Mouse (Mus musculus) MEL (cell line): ENCODE data around the gene Hoxa4. TPM values are rescaled to one million over a fixed set of nuclear protein-coding genes. Genes with fewer than 3 reads are reported as not detected.

Source experiments
- DNase-seq: peaks from one replicate; pipeline ENCODE4 v3.0.0; 2011; ENCODE audit warnings: low read depth, low spot score
- H3K27ac ChIP-seq: 2 replicates; pipeline ENCODE4 v1.5.1; 2012; ENCODE audit warnings: low read depth, mild to moderate bottlenecking, control low read depth, low read length, moderate library complexity; ENCODE audit not compliant: control insufficient read depth
- H3K27me3 ChIP-seq, 2 experiments: fragments of 150-350 bp in 1 of 2; sonication (generic) in 1 of 2; 2 replicates each; pipeline ENCODE4 v1.6.1; 2012; ENCODE audit warnings: low read length in 2 of 2, mild to moderate bottlenecking in 2 of 2, improper control_type of control experiment in 1 of 2, moderate library complexity in 1 of 2; ENCODE audit not compliant: insufficient read depth in 2 of 2, control insufficient read depth in 1 of 2
- H3K36me3 ChIP-seq, 2 experiments: 2 replicates each; pipeline ENCODE4 v1.6.1; 2012 to 2014; ENCODE audit warnings: low read length in 2 of 2, improper control_type of control experiment in 1 of 2, inconsistent platforms in 1 of 2, mild to moderate bottlenecking in 1 of 2; ENCODE audit not compliant: insufficient read depth in 2 of 2, control insufficient read depth in 1 of 2
- H3K4me1 ChIP-seq, 2 experiments: fragments of 150-350 bp in 1 of 2; sonication (generic) in 1 of 2; 2 replicates each; pipeline ENCODE4 v1.6.1; 2012; ENCODE audit warnings: low read length in 2 of 2, improper control_type of control experiment in 1 of 2, mild to moderate bottlenecking in 1 of 2; ENCODE audit not compliant: insufficient read depth in 2 of 2, control insufficient read depth in 1 of 2
- H3K4me3 ChIP-seq, 2 experiments: fragments of 150-350 bp in 1 of 2; sonication (generic) in 1 of 2; 2 replicates each; pipeline ENCODE4 v1.5.1; 2012; ENCODE audit warnings: low read depth in 2 of 2, low read length in 2 of 2, mild to moderate bottlenecking in 2 of 2, moderate library complexity in 2 of 2, control low read depth in 1 of 2, improper control_type of control experiment in 1 of 2; ENCODE audit not compliant: control insufficient read depth in 1 of 2, insufficient read depth in 1 of 2
- H3K79me2 ChIP-seq: 2 replicates; pipeline ENCODE4 v1.6.1; 2012; ENCODE audit warnings: mild to moderate bottlenecking, low read length, moderate library complexity; ENCODE audit not compliant: control insufficient read depth, poor library complexity, insufficient read depth
- H3K9ac ChIP-seq: 2 replicates; pipeline ENCODE4 v1.6.1; 2012; ENCODE audit warnings: low read depth, mild to moderate bottlenecking, control low read depth, low read length, moderate library complexity; ENCODE audit not compliant: control insufficient read depth, poor library complexity, severe bottlenecking
- H3K9me3 ChIP-seq: fragments of 150-350 bp; sonication (generic); replicated peaks from 2 replicates; pipeline ENCODE4 v1.6.1; 2012; ENCODE audit warnings: mild to moderate bottlenecking, low read length, improper control_type of control experiment, moderate library complexity; ENCODE audit not compliant: insufficient read depth
- BHLHE40 ChIP-seq: IDR thresholded peaks from 2 replicates; pipeline ENCODE4 v1.6.1; 2012; ENCODE audit warnings: low read depth, mild to moderate bottlenecking, inconsistent platforms, low read length, improper control_type of control experiment, borderline replicate concordance
- CHD2 ChIP-seq: IDR thresholded peaks from 2 replicates; pipeline ENCODE4 v1.6.1; 2011; ENCODE audit warnings: low read length, improper control_type of control experiment
- CTCF ChIP-seq, 3 experiments: IDR thresholded peaks in 2 of 3; conservative IDR thresholded peaks in 1 of 3; 2 replicates each; pipeline ENCODE4 v1.5.1; 2011 to 2012; ENCODE audit warnings: low read length in 3 of 3, low read depth in 2 of 3, mild to moderate bottlenecking in 2 of 3, improper control_type of control experiment in 1 of 3, inconsistent platforms in 1 of 3, mixed read lengths in 1 of 3, moderate library complexity in 1 of 3; ENCODE audit not compliant: control insufficient read depth in 1 of 3, insufficient read depth in 1 of 3, poor library complexity in 1 of 3, severe bottlenecking in 1 of 3
- E2F4 ChIP-seq: IDR thresholded peaks from 2 replicates; pipeline ENCODE4 v1.6.1; 2011; ENCODE audit warnings: low read depth, low read length, improper control_type of control experiment, borderline replicate concordance
- ELF1 ChIP-seq: IDR thresholded peaks from 2 replicates; pipeline ENCODE4 v1.6.1; 2014; ENCODE audit warnings: low read depth, mild to moderate bottlenecking, inconsistent platforms, low read length, improper control_type of control experiment, moderate library complexity
- EP300 ChIP-seq, 2 experiments: IDR thresholded peaks; 2 replicates each; pipeline ENCODE4 v1.6.1; 2011; ENCODE audit warnings: improper control_type of control experiment in 2 of 2, low read length in 2 of 2, low read depth in 1 of 2, mild to moderate bottlenecking in 1 of 2
- ETS1 ChIP-seq: IDR thresholded peaks from 2 replicates; pipeline ENCODE4 v1.6.1; 2012; ENCODE audit warnings: low read depth, mild to moderate bottlenecking, inconsistent platforms, low read length, improper control_type of control experiment, moderate library complexity
- GABPA ChIP-seq: IDR thresholded peaks from 2 replicates; pipeline ENCODE4 v1.6.1; 2012; ENCODE audit warnings: low read depth, mild to moderate bottlenecking, inconsistent platforms, low read length, improper control_type of control experiment, moderate library complexity
- GATA1 ChIP-seq: IDR thresholded peaks from 2 replicates; pipeline ENCODE4 v1.6.1; 2011; ENCODE audit warnings: low read depth, low read length, improper control_type of control experiment
- HCFC1 ChIP-seq: IDR thresholded peaks from 2 replicates; pipeline ENCODE4 v1.6.1; 2012; ENCODE audit warnings: low read depth, mild to moderate bottlenecking, inconsistent platforms, low read length, improper control_type of control experiment, moderate library complexity
- JUND ChIP-seq: IDR thresholded peaks from 2 replicates; pipeline ENCODE4 v1.6.1; 2011; ENCODE audit warnings: low read depth, mild to moderate bottlenecking, improper control_type of control experiment, low read length
- MAFK ChIP-seq: IDR thresholded peaks from 2 replicates; pipeline ENCODE4 v1.6.1; 2011; ENCODE audit warnings: low read depth, mild to moderate bottlenecking, low read length, improper control_type of control experiment, borderline replicate concordance
- MAX ChIP-seq: IDR thresholded peaks from 2 replicates; pipeline ENCODE4 v1.6.1; 2011; ENCODE audit warnings: low read length, improper control_type of control experiment
- MAZ ChIP-seq: IDR thresholded peaks from 2 replicates; pipeline ENCODE4 v1.6.1; 2012; ENCODE audit warnings: low read depth, mild to moderate bottlenecking, inconsistent platforms, low read length, improper control_type of control experiment
- MEF2A ChIP-seq: IDR thresholded peaks from 2 replicates; pipeline ENCODE4 v1.6.1; 2014; ENCODE audit warnings: low read depth, mild to moderate bottlenecking, inconsistent platforms, low read length, improper control_type of control experiment; ENCODE audit not compliant: poor library complexity, insufficient replicate concordance, severe bottlenecking; ENCODE audit errors: extremely low read depth
- MXI1 ChIP-seq: IDR thresholded peaks from 2 replicates; pipeline ENCODE4 v1.6.1; 2011; ENCODE audit warnings: mild to moderate bottlenecking, low read depth, low read length, improper control_type of control experiment
- MYC ChIP-seq: IDR thresholded peaks from 2 replicates; pipeline ENCODE4 v1.6.1; 2011; ENCODE audit warnings: low read depth, mild to moderate bottlenecking, low read length, improper control_type of control experiment, moderate library complexity
- NELFE ChIP-seq: IDR thresholded peaks from 2 replicates; pipeline ENCODE4 v1.6.1; 2011; ENCODE audit warnings: low read depth, low read length, improper control_type of control experiment
- POLR2A ChIP-seq, 2 experiments: IDR thresholded peaks; 2 replicates each; pipeline ENCODE4 v1.6.1; 2011 to 2012; ENCODE audit warnings: low read length in 2 of 2, mild to moderate bottlenecking in 2 of 2, control low read depth in 1 of 2, improper control_type of control experiment in 1 of 2, low read depth in 1 of 2, moderate library complexity in 1 of 2; ENCODE audit not compliant: control insufficient read depth in 1 of 2, insufficient read depth in 1 of 2, poor library complexity in 1 of 2
- POLR2AphosphoS2 ChIP-seq: IDR thresholded peaks from 2 replicates; pipeline ENCODE4 v1.6.1; 2011; ENCODE audit warnings: low read length, improper control_type of control experiment
- RAD21 ChIP-seq: IDR thresholded peaks from 2 replicates; pipeline ENCODE4 v1.6.1; 2011; ENCODE audit warnings: mild to moderate bottlenecking, low read depth, low read length, improper control_type of control experiment
- RCOR1 ChIP-seq: IDR thresholded peaks from 2 replicates; pipeline ENCODE4 v1.6.1; 2012; ENCODE audit warnings: low read depth, mild to moderate bottlenecking, inconsistent platforms, low read length, improper control_type of control experiment
- SMC3 ChIP-seq: IDR thresholded peaks from 2 replicates; pipeline ENCODE4 v1.6.1; 2011; ENCODE audit warnings: low read depth, low read length, improper control_type of control experiment
- TAL1 ChIP-seq: IDR thresholded peaks from 2 replicates; pipeline ENCODE4 v1.6.1; 2012; ENCODE audit warnings: mild to moderate bottlenecking, inconsistent platforms, low read length, moderate library complexity, mixed read lengths
- USF1 ChIP-seq: IDR thresholded peaks from 2 replicates; pipeline ENCODE4 v1.6.1; 2014; ENCODE audit warnings: low read depth, mild to moderate bottlenecking, inconsistent platforms, low read length, improper control_type of control experiment, moderate library complexity
- USF2 ChIP-seq, 2 experiments: IDR thresholded peaks; 2 replicates each; pipeline ENCODE4 v1.6.1; 2011 to 2012; ENCODE audit warnings: improper control_type of control experiment in 2 of 2, low read length in 2 of 2, borderline replicate concordance in 1 of 2, inconsistent platforms in 1 of 2, low read depth in 1 of 2, mild to moderate bottlenecking in 1 of 2; ENCODE audit not compliant: insufficient read depth in 1 of 2
- ZMIZ1 ChIP-seq: IDR thresholded peaks from 2 replicates; pipeline ENCODE4 v1.6.1; 2012; ENCODE audit warnings: low read depth, mild to moderate bottlenecking, inconsistent platforms, low read length, improper control_type of control experiment, moderate library complexity
- ZNF384 ChIP-seq: IDR thresholded peaks from 2 replicates; pipeline ENCODE4 v1.6.1; 2012; ENCODE audit warnings: low read depth, mild to moderate bottlenecking, inconsistent platforms, low read length, improper control_type of control experiment
- polyA plus RNA-seq, 2 experiments: library from polyadenylated mRNA; stranded (reverse) in 1 of 2; unstranded in 1 of 2; fragments of >175 nt in 1 of 2; fragments of >200 nt in 1 of 2; gene quantifications; 2 replicates each; pipeline versions ENCODE4 v1.2.1 to v1.2.4; 2012; ENCODE audit warnings: low replicate concordance in 2 of 2, low read depth in 1 of 2; ENCODE audit not compliant: insufficient read length in 2 of 2, insufficient read depth in 1 of 2, missing spikeins in 1 of 2
- total RNA-seq: library from RNA; depleted of rRNA; stranded (reverse); fragments of 300-350 nt; gene quantifications from 2 replicates; pipeline ENCODE4 v1.2.3, GENCODE M21; 2012

Hoxa4 gene
- total and polyA plus RNA-seq, 3 experiments = not detected

- no peaks in the 10 kb centered on the region for H3K79me2 ChIP-seq
- TF ChIP-seq MAZ (no peak), BHLHE40 (no peak), ELF1 (no peak), POLR2A (IDR thresholded peaks at IDR 0.05; ENCODE audit: control insufficient read depth in 1 of 2, insufficient read depth in 1 of 2, low read depth in 1 of 2, low read length in 2 of 2, poor library complexity in 1 of 2) (no peak), GATA1 (no peak), ETS1 (no peak), ZNF384 (no peak), RCOR1 (no peak), USF2 (IDR thresholded peaks at IDR 0.05; ENCODE audit: borderline replicate concordance in 1 of 2, insufficient read depth in 1 of 2, low read depth in 1 of 2, low read length in 2 of 2) (no peak), GABPA (no peak), EP300 (IDR thresholded peaks at IDR 0.05; ENCODE audit: low read depth in 1 of 2, low read length in 2 of 2) (no peak), JUND (no peak), ZMIZ1 (no peak), MYC (no peak), SMC3 (no peak)
These were observed 40.0 kb downstream of the Hoxa4 start for GRCm38 (mm10) chr6:52151571-52151970.

GRCm38 (mm10) chr6:52150401-52150966 lies 41.1 kb downstream of the Hoxa4 start:
- Histone ChIP-seq H3K9ac (no peak overlapping the region), H3K9me3 (no peaks in the 10 kb centered on the region)
- TF ChIP-seq POLR2AphosphoS2 = no peak
- no peak for TF ChIP-seq MAZ
- no peak for TF ChIP-seq TAL1
- TF ChIP-seq HCFC1 = no peak
- TF ChIP-seq NELFE = no peak
- no peak for TF ChIP-seq POLR2A (IDR thresholded peaks at IDR 0.05; ENCODE audit: control insufficient read depth in 1 of 2, insufficient read depth in 1 of 2, low read depth in 1 of 2, low read length in 2 of 2, poor library complexity in 1 of 2)
- TF ChIP-seq MXI1 = no peak
- TF ChIP-seq MEF2A = no peak
- no peak for TF ChIP-seq MAFK
- TF ChIP-seq MYC = no peak
- no peak for TF ChIP-seq SMC3
- TF ChIP-seq CHD2 = no peak
- no peak for TF ChIP-seq E2F4
- no peak for TF ChIP-seq CTCF (IDR thresholded peaks at IDR 0.05 in 2 of 3, conservative IDR thresholded peaks at IDR 0.05 in 1 of 3; ENCODE audit: control insufficient read depth in 1 of 3, insufficient read depth in 1 of 3, low read depth in 2 of 3, low read length in 3 of 3, poor library complexity in 1 of 3, severe bottlenecking in 1 of 3)
- no peak for TF ChIP-seq RAD21
- no peak for TF ChIP-seq MAX
- no peak for TF ChIP-seq EP300 (IDR thresholded peaks at IDR 0.05; ENCODE audit: low read depth in 1 of 2, low read length in 2 of 2)
- TF ChIP-seq ETS1 = no peak
- no peak for TF ChIP-seq USF1
- no peak for TF ChIP-seq ZMIZ1
- TF ChIP-seq, all 39 proteins: peak for 0
- DNase-seq = no peak
- H3K27ac ChIP-seq = no peak overlapping the region
- H3K4me1 ChIP-seq = no peaks in the 10 kb centered on the region
- peaks cover 0 to 4% of the 10 kb centered on the region in 2 experiments; a peak in 2 of 4 replicates for H3K27me3 ChIP-seq
- H3K36me3 ChIP-seq = no peaks in the 10 kb centered on the region
- H3K4me3 ChIP-seq = no peak overlapping the region
- H3K79me2 ChIP-seq = no peaks in the 10 kb centered on the region

More at GRCm38 (mm10) chr6:52151571-52151970, 40.0 kb downstream of the Hoxa4 start:
- no peaks in the 10 kb centered on the region for H3K4me1 ChIP-seq
- H3K9ac ChIP-seq = no peak overlapping the region
- DNase-seq = no peak
- H3K27ac ChIP-seq = no peak overlapping the region
- peaks cover 0 to 4% of the 10 kb centered on the region in 2 experiments; a peak in 2 of 4 replicates for H3K27me3 ChIP-seq
- H3K36me3 ChIP-seq = no peaks in the 10 kb centered on the region
- H3K9me3 ChIP-seq = no peaks in the 10 kb centered on the region
- no peak overlapping the region for H3K4me3 ChIP-seq
